Mouse (Mus musculus) stomach, embryonic 14.5 days (tissue): ENCODE results near the gene Ccnd2. TPM values are rescaled to one million over a fixed set of nuclear protein-coding genes. Genes with fewer than 3 reads are reported as not detected.

Source experiments
- ATAC-seq: fragments of 200-750 bp; cut with Nextera tagmentation; 2 replicates; pipeline ENCODE4 v1.8.0; 2017; ENCODE audit warnings: low read depth, moderate TSS enrichment; ENCODE audit not compliant: insufficient number of reproducible peaks, insufficient read depth, low FRiP score
- H3K27ac ChIP-seq: fragments of 300-500 bp; sonication (generic); 2 replicates; pipeline ENCODE4 v1.5.1; 2014; ENCODE audit warnings: mild to moderate bottlenecking, low read length, moderate library complexity, mixed read lengths
- H3K27me3 ChIP-seq: fragments of 300-500 bp; sonication (generic); 2 replicates; pipeline ENCODE4 v1.6.1; 2014; ENCODE audit warnings: low read length, control low read depth, mixed read lengths; ENCODE audit not compliant: control insufficient read depth, insufficient read depth
- H3K36me3 ChIP-seq: fragments of 300-500 bp; sonication (generic); 2 replicates; pipeline ENCODE4 v1.6.1; 2014; ENCODE audit warnings: mild to moderate bottlenecking, control low read depth, low read length, moderate library complexity, mixed read lengths; ENCODE audit not compliant: control insufficient read depth, insufficient read depth
- H3K4me1 ChIP-seq: fragments of 300-500 bp; sonication (generic); 2 replicates; pipeline ENCODE4 v1.6.1; 2014; ENCODE audit warnings: low read length, control low read depth, mixed read lengths; ENCODE audit not compliant: control insufficient read depth, insufficient read depth
- H3K4me2 ChIP-seq: fragments of 300-500 bp; sonication (generic); replicated peaks from 2 replicates; pipeline ENCODE4 v1.6.1; 2014; ENCODE audit warnings: low read depth, low read length, control low read depth
- H3K4me3 ChIP-seq: fragments of 300-500 bp; sonication (generic); 2 replicates; pipeline ENCODE4 v1.5.1; 2014; ENCODE audit warnings: low read depth, low read length, control low read depth
- H3K9ac ChIP-seq: fragments of 300-500 bp; sonication (generic); replicated peaks from 2 replicates; pipeline ENCODE4 v1.6.1; 2014; ENCODE audit warnings: low read depth, mild to moderate bottlenecking, control low read depth, low read length, moderate library complexity, mixed read lengths
- H3K9me3 ChIP-seq: fragments of 300-500 bp; sonication (generic); 2 replicates; pipeline ENCODE4 v1.6.1; 2016; ENCODE audit warnings: low read depth, low read length, control low read depth; ENCODE audit not compliant: control insufficient read depth
- WGBS: fragments of 180-500 bp; shearing (Covaris S2); extraction: QIAGEN DNeasy Blood & Tissue Kit; methylation state at CpG from one replicate; pipeline ENCODE4 v1.1.7; 2014; 5-methylcytosine and 5-hydroxymethylcytosine counted together
- polyA plus RNA-seq: library from polyadenylated mRNA; unstranded; fragments of >200 nt; fragmentation: Nextera tagmentation; extraction: Ambion mirVana; gene quantifications from 2 replicates; pipeline ENCODE4 v1.2.1, GENCODE M21; 2014

Gene Ccnd2
- 1,255 and 1,268 TPM in 2 replicates for polyA plus RNA-seq

DNA sequence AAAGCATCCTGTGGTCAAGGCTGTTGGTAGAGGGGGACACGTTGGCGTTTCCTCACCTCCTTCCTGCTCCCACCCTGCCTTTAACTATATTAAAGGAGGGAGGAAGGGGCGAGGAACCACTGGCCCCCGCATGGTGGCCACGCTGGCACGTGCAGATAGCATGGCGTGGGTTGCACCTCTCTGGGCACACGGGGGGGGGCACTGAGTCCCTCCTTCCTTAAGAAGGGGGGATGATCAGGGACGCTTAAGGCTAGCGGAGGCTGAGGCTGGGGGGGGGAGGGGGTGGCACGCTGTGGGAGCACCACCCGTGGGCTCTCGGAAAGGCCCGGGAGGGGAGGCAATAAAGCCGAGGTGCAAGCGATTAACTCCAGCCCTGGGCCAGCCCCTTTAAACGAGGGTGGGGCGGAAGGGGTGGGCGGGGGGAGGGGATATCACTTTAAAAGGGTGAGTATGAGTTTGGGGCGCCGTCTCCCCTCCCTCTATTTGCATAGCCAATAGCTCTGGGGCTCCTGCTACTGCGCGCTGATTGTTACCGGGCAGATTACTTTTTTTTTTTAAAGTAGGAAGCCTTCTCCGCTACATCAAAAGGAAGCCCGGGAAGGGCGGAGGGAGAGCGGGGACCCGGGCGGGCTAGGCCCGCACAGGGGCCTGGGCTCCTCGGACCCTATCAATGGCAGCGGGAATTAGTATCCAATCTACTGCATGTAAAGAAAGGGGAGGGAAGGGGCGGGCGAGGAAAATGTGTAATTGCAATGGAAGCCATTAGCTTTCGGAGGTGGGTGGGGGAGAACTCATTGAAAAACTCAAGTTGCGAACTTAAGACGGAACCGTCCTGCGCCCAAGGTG, at the start of gene Ccnd2:
Gene Ccnd2 (minus strand): TSS at position 88 of the 846 bp plus-strand sequence.
- Histone ChIP-seq H3K27me3 (no peaks in the 10 kb centered on the region), H3K36me3 (no peaks in the 10 kb centered on the region; the same call in 1 of the 2 replicates), H3K27ac (peak within 1 kb of the TSS; percentile 95), H3K4me2 (peak within 1 kb of the TSS; percentile 88), H3K9me3 (no peaks in the 10 kb centered on the region), H3K9ac (peak within 1 kb of the TSS; percentile 34), H3K4me3 (peak within 1 kb of the TSS; percentile 89), H3K4me1 (peaks cover 28% of the 10 kb centered on the region)
- under 1% methylated on average over 40 of the region's 40 CpGs for WGBS
- ATAC-seq = peak; percentile 85

GRCm38 (mm10) chr6:127196985-127197384, 45.0 kb upstream of the Ccnd2 start:
- ATAC-seq = no peak
- no peaks in the 10 kb centered on the region for H3K27me3 ChIP-seq
- no peak overlapping the region for H3K9ac ChIP-seq
- H3K4me3 ChIP-seq = no peak overlapping the region
- no peak overlapping the region for H3K27ac ChIP-seq
- 65% methylated on average over 2 of the region's 2 CpGs for WGBS
- no peaks in the 10 kb centered on the region for H3K9me3 ChIP-seq
- H3K4me2 ChIP-seq = no peak overlapping the region
- no peaks in the 10 kb centered on the region for H3K36me3 ChIP-seq
- H3K4me1 ChIP-seq = no peaks in the 10 kb centered on the region

DNA sequence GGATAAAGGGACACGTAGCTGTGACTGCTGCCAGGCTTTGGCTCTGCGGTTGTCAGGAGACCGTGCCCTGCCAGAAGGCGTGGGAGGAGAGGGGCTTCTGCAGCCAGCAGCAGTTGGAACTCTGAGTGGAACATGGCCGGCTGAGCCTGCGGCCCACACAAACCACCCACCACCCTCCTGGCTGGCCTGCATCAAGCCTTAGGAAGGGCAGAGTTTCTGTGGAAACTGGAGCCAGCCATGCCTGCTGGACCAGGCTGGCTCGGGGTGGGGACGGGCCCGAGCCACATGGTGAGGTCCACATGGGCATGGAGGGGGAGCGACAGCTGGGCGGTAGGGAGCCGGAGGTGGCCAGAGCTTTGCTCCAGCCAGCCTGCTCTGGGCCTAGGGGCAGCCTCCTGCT, 29.3 kb upstream of the Ccnd2 start:
- Histone ChIP-seq H3K27ac (no peak overlapping the region), H3K4me2 (no peak overlapping the region), H3K27me3 (no peaks in the 10 kb centered on the region), H3K9ac (no peak overlapping the region), H3K4me1 (peaks cover 7% of the 10 kb centered on the region), H3K4me3 (no peak overlapping the region), H3K36me3 (no peaks in the 10 kb centered on the region), H3K9me3 (no peaks in the 10 kb centered on the region)
- 69% methylated on average over 12 of the region's 12 CpGs for WGBS
- ATAC-seq = no peak

DNA sequence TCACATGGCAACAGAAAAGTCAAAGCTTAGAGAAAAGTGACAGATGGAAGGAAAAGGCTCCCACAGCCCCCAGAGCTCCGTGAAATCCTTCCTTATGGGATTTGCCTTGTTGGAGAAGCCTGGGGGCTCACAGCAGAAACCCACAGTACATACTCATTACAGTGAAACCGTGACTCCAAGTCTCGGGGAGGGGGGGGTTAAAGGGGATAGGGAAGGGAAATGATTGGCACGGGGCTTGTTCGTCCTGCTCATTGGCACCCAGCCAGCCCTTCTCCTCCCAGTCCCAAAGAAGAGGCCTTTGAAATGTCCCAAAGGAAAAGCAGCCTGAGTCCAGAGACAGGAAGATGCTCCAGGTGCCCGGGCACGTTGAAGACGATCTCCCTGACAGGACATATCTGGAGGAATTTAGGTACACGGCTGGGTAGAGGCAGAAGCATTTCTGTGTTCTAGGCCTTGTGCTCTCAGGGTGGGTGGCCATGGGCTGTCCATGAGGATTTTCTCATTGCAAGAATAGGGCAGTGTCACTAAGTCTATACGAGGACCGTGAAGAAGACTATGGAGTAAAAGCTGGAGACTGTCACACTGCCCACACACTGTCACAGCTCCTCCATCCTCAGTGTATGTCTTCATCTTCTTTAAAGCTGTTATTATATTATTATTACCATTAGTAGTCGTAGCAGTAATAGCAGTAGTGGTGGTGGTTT, 27.2 kb upstream of the Ccnd2 start:
- Histone ChIP-seq H3K4me3 (no peak overlapping the region), H3K27ac (no peak overlapping the region), H3K4me1 (peaks cover 7% of the 10 kb centered on the region), H3K36me3 (no peaks in the 10 kb centered on the region), H3K4me2 (no peak overlapping the region), H3K27me3 (no peaks in the 10 kb centered on the region), H3K9me3 (no peaks in the 10 kb centered on the region), H3K9ac (no peak overlapping the region)
- ATAC-seq = no peak
- WGBS = 57% methylated on average over 12 of the region's 12 CpGs

DNA sequence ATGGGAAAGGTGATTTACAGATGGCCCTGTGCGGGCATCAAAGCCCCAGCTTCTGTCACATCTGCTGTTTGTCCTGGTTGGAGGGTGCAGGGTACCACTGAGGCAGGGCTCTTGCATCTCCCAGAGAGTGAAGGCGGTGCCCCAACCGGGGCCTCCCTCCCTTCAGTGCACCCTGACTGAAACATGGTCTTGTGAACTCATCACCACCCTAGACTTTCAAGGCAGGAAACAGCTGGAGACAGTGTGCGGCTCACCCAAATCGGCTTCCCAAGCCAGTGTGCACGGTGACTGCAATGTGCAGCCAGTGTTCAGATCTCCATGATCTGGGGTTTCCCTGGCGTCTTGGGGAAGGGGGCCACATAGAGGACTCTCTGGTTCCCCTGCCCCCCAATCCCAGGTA, 26.0 kb upstream of the Ccnd2 start:
- H3K27me3 ChIP-seq = no peaks in the 10 kb centered on the region
- H3K9ac ChIP-seq = no peak overlapping the region
- peak; percentile 14; the same call in 1 of the 2 replicates for ATAC-seq
- H3K4me2 ChIP-seq = no peak overlapping the region
- no peak overlapping the region for H3K4me3 ChIP-seq
- H3K36me3 ChIP-seq = no peaks in the 10 kb centered on the region
- H3K27ac ChIP-seq = peak overlapping the region; percentile 56; the same call in 1 of the 2 replicates
- WGBS = 56% methylated on average over 7 of the region's 7 CpGs
- peaks cover 7% of the 10 kb centered on the region for H3K4me1 ChIP-seq
- H3K9me3 ChIP-seq = no peaks in the 10 kb centered on the region

GRCm38 (mm10) chr6:127177441-127177840, 25.4 kb upstream of the Ccnd2 start:
- no peaks in the 10 kb centered on the region for H3K27me3 ChIP-seq
- no peak overlapping the region for H3K4me3 ChIP-seq
- H3K36me3 ChIP-seq = no peaks in the 10 kb centered on the region
- H3K9me3 ChIP-seq = no peaks in the 10 kb centered on the region
- no peak overlapping the region for H3K4me2 ChIP-seq
- no peak overlapping the region for H3K9ac ChIP-seq
- peaks cover 7% of the 10 kb centered on the region for H3K4me1 ChIP-seq
- peak overlapping the region; percentile 56; the same call in 1 of the 2 replicates for H3K27ac ChIP-seq
- peak; percentile 73; the same call in 1 of the 2 replicates for ATAC-seq
- 21% methylated on average over 4 of the region's 4 CpGs for WGBS

DNA sequence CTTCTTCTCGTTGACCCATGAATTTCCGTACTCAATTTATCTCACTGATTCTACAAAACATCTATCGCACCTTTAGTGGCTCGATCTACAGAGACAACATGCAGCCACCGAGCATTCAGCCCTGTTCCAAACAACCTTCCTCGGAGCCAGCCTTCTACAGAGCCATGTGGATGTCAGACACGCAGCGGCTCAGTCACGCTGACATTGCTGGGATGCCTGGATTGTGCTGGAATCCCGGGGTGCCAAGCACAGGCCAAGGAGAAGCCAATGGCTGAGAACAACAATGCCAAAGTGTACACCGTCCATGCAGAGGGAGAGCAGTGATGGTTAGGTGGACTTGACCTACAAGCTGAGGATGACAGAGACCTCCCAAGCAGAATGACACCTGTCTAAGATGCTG, 20.5 kb upstream of the Ccnd2 start:
- no peak overlapping the region for H3K27ac ChIP-seq
- H3K9ac ChIP-seq = no peak overlapping the region
- no peak for ATAC-seq
- no peaks in the 10 kb centered on the region for H3K27me3 ChIP-seq
- no peak overlapping the region for H3K4me2 ChIP-seq
- no peaks in the 10 kb centered on the region; the same call in 1 of the 2 replicates for H3K4me1 ChIP-seq
- no peak overlapping the region for H3K4me3 ChIP-seq
- WGBS = 78% methylated on average over 11 of the region's 11 CpGs
- no peaks in the 10 kb centered on the region for H3K9me3 ChIP-seq
- no peaks in the 10 kb centered on the region for H3K36me3 ChIP-seq

DNA sequence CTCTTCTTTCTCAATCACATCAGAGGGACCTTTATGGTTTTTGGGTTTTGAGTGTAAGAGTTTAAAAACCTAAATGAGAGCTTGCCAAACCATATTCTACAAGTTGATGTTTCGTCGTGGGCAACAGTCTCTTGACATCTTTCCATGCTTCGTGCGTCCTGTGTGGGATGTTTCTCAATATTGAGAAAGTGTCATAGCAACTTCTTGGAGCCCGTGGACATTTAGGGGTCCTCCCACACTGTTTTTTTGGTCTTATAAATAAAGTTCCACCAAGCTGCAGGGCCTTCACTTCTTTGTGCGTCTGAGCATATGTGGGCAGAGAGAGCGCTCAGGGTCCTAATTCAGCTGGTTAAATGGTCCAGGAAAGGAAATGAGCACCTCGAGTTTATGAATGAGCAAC, 18.7 kb upstream of the Ccnd2 start:
- H3K4me3 ChIP-seq = no peak overlapping the region
- H3K27ac ChIP-seq = no peak overlapping the region
- ATAC-seq = no peak
- H3K4me1 ChIP-seq = no peaks in the 10 kb centered on the region
- no peaks in the 10 kb centered on the region for H3K36me3 ChIP-seq
- no peak overlapping the region for H3K9ac ChIP-seq
- no peak overlapping the region for H3K4me2 ChIP-seq
- H3K27me3 ChIP-seq = no peaks in the 10 kb centered on the region
- WGBS = 88% methylated on average over 8 of the region's 8 CpGs
- no peaks in the 10 kb centered on the region for H3K9me3 ChIP-seq
